Mouse (Mus musculus): Measurements from ENCODE around the gene Taf13.

- TF ChIP-seq ETS1 (IDR thresholded peaks at IDR 0.05; ENCODE audit: low read depth, low read length), result peak; percentile 47; the same call in 1 of the 2 replicates
- peak; percentile 65 to 89 (median 72) for TF ChIP-seq CTCF (IDR thresholded peaks at IDR 0.05 in 2 of 3, conservative IDR thresholded peaks at IDR 0.05 in 1 of 3; ENCODE audit: control insufficient read depth in 1 of 3, insufficient read depth in 1 of 3, low read depth in 2 of 3, low read length in 3 of 3, poor library complexity in 1 of 3, severe bottlenecking in 1 of 3)
- TF ChIP-seq CHD1 (IDR thresholded peaks at IDR 0.05; ENCODE audit: low read depth, low read length), result 0 out of 2 replicates have a peak, but pooled peaks have one; percentile 76
- no peak; a peak in 1 of 4 replicates for TF ChIP-seq EP300 (IDR thresholded peaks at IDR 0.05; ENCODE audit: low read depth in 1 of 2, low read length in 2 of 2)
- no peak for TF ChIP-seq GABPA (IDR thresholded peaks at IDR 0.05; ENCODE audit: low read depth, low read length)
- no peak for TF ChIP-seq GATA1 (IDR thresholded peaks at IDR 0.05; ENCODE audit: low read depth, low read length)
Measured at GRCm38 (mm10) chr3:108563309-108563708, 8.2 kb upstream of the Taf13 start.
